Mouse (Mus musculus) T-helper 1 cell (primary cell): Measurements from ENCODE around the gene Zc3h6.

Experiments used
- in situ Hi-C: fragments of 300-600 bp; cut with MboI, MseI; formaldehyde crosslinking; loops from one replicate; pipeline ENCODE4 v1.15.1; 2025; ENCODE audit warnings: high pct_unique_total_duplicates

Zc3h6 gene

GRCm38 (mm10) chr2:129035381-129035780 lies 68.2 kb downstream of the Zc3h6 start:
- in situ Hi-C loops: no loop called here

- in situ Hi-C loops: no loop called here
These were observed 71.3 kb downstream of the Zc3h6 start for GRCm38 (mm10) chr2:129038426-129038936.

DNA sequence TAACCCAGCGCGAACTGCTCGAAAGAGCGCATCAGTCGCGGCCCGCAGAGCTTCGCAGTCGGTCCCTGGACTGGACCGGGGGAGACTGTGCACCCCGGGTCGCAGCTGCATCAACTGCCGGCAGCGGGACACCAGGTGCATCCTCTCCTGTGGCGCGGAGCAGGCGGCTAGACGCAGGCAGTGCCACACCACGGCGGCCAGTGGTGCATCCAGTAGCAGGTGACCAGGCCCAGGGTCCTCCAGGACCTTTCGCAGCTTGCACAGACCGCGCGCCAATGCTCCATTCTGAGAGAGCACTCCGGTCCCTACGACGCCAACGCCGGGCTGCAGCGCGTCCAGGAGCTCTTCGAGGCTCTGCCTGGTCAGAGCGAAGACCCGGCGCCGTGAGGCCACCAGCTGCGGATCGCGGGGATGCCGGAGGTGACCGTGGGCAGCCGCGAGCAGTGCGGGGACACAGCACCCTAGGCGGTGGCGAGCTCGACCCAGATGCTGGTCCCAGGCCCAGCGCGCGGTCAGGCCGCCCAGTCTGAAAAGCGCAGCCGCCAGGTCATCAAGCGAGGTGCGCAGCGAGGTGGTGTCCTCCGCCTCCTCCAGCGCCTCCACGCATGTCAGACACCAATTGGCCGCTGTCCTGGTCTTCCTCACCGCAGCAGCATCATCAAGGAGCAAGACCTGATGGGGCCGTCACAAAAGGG lies 71.9 kb downstream of the Zc3h6 start:
- in situ Hi-C loops: no loop called here

DNA sequence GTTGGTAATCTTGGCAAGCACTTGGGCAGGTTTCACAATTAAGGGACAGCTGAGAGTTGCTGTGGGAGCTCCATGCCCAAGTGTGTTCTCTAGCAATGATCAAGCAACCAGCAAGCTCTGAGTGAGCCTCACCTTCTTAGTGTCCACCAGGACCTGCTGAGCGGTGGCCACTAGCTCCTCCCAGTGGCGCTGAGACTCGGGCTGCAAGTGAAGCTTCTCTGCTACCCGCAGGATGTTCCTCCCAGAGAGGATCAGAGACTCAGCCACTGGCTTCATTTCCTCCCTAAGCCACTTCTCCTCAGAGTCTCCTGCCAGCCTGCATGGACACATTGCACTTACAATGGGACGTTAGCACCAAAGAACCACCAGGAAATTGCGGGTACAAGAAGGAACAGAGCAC lies 73.4 kb downstream of the Zc3h6 start:
- in situ Hi-C loops: no loop called here

DNA sequence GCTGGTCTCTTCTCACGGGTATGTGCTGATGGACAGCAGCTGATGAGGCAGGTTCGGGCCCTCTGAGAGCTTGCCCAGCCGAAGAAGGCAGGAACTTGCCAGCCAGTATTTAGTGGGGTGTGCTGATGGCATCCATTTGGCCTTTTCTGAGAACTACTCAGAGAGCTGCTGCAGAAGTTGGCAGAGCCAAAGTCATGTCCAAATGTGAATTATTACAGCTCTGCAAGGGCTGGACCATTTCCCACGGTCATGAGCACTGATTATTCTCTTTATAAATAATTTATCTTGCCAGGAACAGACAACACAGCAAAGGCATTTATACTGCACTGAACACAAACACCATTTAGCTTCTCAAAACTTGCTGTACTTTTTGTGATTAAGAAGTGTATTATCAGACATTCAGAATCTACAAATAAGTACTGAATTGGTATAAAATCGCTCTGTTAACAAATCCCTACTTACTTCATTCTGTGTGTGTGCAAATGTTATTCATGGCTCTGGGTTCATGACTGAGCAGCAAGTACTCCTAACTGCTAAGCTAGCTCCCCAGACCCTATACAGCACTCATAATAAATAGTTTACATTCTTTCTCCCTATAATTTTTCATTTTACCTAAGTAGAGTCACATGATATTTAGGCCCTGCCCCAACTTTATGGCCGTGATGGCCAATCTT lies 79.1 kb downstream of the Zc3h6 start:
- in situ Hi-C loops: no loop called here

DNA sequence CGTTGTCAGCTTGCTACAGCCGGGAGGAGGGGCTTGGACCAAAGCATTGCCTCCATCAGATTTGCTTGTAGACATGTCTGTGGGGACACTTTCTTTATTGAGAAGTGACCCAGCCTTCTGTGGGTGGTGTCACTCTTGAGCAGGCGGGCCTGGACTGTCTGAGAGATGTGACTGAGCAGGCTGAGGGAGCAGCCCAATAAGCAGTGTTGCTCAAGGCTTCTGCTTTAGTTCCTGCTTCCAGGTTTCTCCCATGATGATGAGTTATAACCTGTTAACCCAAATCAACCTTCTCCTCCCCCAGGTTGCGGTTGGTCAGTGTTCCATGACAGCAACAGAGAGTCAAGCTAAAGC lies 79.6 kb downstream of the Zc3h6 start:
- in situ Hi-C loops: no loop called here

DNA sequence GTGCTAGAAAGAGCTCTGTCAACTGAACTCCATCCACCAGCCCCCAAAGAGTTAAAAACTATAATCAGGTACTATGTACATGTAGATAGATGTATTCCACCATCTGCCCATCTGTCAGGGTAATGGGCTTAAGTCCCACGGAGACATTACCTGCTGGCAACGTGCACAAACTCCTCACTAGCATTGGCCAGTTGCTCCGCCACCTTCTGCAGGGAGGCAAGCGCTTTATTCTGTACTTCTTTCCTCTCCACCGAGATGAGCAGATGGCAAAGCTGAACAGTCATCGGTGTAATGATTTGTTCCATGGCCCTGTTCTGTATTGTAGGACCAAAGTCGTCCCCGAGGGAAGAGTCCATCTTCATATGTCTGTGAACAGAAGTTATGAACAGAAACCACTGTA lies 80.6 kb downstream of the Zc3h6 start, which contains the start of gene Vinac1:
Gene Vinac1, minus strand, starts transcription at position 362 of the 400 bp plus-strand sequence.
- in situ Hi-C loops: no loop called here

DNA sequence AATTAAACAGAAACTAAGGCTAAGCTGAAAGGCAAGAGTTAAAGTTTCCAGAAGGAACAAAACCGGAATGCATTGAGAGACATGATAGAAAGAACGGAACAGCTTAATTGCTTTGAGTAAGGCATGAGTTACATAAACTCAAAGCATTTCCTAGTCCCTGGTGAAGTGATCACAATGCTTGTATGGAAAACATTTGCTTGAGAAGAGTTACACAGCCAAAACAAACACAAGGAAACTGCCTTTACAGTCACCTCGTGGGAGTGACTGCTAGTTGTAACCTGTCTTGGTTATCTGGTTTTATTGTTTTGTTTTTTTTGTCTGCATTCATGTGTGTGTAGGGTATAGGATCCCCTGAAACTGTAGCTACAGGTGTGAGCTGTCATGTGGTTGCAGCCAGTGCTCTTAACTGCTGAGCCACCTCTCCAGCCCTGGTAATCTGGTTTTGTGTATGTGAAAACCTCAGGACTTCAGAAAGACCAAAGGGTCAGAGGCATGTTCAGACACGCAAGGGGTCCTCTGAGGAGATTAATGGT lies 85.3 kb downstream of the Zc3h6 start:
- in situ Hi-C loops: no loop called here

DNA sequence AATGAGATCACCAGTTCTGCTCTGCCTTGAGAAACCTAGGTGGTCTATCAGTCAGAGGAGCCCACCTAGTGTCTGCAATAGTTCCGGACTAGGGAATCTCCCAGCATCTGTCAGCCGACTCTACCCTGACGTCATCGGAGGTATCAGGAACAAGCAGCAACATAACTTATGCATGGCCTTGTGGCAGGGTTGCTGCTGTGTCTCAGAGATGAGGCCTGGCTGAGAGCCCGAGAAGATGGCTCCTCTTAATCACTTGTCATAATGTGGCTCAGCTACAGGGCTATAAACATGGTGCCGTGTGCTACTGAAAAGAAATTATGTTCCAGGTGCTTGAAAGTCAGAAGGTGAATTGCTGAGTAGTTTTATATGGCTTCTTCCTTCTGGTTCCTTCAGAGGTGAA lies 88.5 kb downstream of the Zc3h6 start:
- in situ Hi-C loops: loop anchor here (5.0 kb wide), 1 partner anchor 108 kb away; no protein-coding TSS in a partner anchor

DNA sequence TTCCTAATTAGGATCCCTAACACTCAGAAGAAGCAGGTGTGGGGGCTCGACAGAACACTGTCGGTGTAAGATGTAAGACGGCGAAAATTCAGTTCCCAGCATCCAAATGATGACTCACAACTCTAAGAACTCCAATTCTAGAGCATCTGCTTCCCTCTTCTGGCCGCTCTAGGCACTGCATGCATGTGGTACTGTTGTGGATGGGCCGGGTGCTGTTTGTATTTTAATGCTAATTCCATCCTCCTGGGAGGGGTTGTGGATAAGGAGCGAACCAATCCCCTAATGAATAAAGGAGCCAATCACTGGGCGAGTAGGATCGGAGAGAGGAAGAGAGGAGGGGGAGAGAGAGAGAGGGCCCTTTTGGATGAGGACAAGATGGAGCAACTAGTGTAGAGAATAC lies 89.4 kb downstream of the Zc3h6 start:
- in situ Hi-C loops: loop anchor here (5.0 kb wide), 1 partner anchor 109 kb away; no protein-coding TSS in a partner anchor

DNA sequence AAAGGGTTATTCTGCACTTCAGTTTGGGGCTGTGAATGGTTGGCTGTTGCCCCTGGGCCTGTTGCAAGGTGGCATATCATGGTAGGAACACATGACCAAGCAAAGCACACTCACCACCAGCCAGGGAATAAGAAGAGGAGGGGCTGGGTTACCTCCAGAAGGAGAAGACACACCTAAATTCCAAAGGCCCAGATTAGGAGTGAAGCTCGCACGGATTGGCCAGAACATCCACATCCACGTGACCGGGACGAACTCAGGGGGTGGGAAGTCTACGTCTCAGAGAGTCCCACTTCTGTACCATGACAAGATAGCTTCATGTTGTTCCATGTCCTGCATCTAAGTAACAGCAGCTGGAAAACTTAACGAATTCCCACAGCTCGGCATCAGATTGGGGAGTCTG lies 90.1 kb downstream of the Zc3h6 start:
- in situ Hi-C loops: loop anchor here (5.0 kb wide), 1 partner anchor 110 kb away; no protein-coding TSS in a partner anchor

DNA sequence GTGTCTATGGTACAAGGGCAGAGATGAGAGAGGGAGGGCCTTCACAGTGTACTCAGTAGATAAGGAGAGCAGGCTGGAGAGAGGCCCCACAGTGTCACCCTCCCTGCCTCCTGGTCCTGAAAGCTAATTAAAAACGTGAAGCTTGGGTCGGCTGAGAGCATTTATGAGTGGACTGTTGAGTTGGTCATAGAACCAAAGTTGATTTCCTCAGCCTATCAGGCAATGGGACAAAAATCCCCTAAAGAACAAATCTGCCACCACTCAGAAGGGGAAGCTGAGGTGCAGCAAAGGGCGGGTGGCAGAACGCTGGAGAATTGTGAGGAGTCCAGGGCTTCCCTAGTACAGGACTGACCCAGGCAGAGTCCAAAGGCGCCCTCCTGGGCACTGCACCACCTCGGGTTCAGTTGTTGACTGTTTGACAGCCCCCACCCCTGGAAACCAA lies 90.7 kb downstream of the Zc3h6 start:
- in situ Hi-C loops: loop anchor here (5.0 kb wide), 1 partner anchor 111 kb away; no protein-coding TSS in a partner anchor

GRCm38 (mm10) chr2:129061456-129062059 lies 94.4 kb downstream of the Zc3h6 start:
- in situ Hi-C loops: no loop called here

GRCm38 (mm10) chr2:129065437-129066282 lies 98.5 kb downstream of the Zc3h6 start, which contains the start of gene Ttl:
Gene Ttl, plus strand, starts transcription at chr2:129065942.
- in situ Hi-C loops: no loop called here

- in situ Hi-C loops: no loop called here
These were observed 99.1 kb downstream of the Zc3h6 start for GRCm38 (mm10) chr2:129066326-129066725.
